Mouse (Mus musculus): ENCODE results near the gene Prex1.

DNA sequence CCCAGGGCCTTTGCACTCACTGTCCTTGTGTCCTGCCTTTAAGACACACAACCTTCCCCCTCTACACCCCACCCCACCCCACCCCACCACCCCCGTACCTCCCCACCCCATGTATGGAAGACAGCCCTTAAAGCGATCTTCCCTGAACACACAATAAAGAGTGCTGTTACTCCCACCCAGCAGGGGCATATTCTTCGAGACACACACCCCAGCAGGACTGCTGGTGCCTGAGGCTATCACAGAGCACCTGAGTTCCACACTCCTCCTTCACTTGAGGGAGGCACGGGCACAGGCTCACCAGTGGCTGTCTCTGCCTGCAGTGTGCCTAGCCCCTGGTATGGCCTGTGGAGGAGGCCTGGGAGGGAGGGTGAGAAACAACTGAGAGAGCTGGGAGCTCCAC is 61.0 kb downstream of the Prex1 start:
- TF ChIP-seq GATA1 (IDR thresholded peaks at IDR 0.05; ENCODE audit: low read length) (no peak), TAL1 (IDR thresholded peaks at IDR 0.05; ENCODE audit: low read length) (no peak)

All from erythroblast, embryonic 14.5 days (primary cell).